Mouse (Mus musculus) brain, embryonic 18.5 days (tissue): ENCODE results near the gene Fam174b.

Experiments used
- DNase-seq: peaks from one replicate; pipeline ENCODE4 v3.0.0-alpha.2; 2012; ENCODE audit warnings: low read depth, low spot score

Gene Fam174b

GRCm38 (mm10) chr7:73813887-73814286 lies 73.8 kb downstream of the Fam174b start:
- no peak for DNase-seq

- DNase-seq = no peak
These were observed 74.4 kb downstream of the Fam174b start for GRCm38 (mm10) chr7:73814454-73814853.

GRCm38 (mm10) chr7:73816255-73816996 lies 76.3 kb downstream of the Fam174b start:
- no peak for DNase-seq

GRCm38 (mm10) chr7:73819366-73819765 lies 79.3 kb downstream of the Fam174b start:
- DNase-seq = no peak
